Mouse (Mus musculus): ENCODE data around the gene Ccdc9b. TPM values are rescaled to one million over a fixed set of nuclear protein-coding genes. Genes with fewer than 3 reads are reported as not detected.
A peak's percentile ranks its signal among the peaks of the same experiment; 100 is the strongest.

Gene Ccdc9b
- polyA plus RNA-seq, 1 experiment = 3.1 TPM

DNA sequence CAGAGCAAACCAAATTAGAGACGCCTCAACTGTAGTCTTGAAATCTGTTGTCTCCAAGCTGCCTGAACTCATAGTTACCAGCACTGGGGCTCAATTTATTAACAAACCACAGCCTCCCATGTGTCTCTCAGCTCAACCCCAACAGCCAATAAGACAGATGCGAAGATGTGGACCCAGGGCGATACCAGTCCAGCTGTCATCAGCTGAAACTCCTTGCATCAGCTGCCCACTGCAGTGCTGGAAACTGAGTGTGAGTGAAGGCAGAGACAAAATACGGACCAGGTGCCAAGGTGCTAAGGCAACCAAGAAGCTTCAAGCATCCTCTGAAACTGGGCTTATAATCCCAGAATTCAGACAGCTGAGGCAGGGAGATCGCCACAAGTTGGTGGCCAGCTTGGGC lies 30.5 kb downstream of the Ccdc9b start:
- TF ChIP-seq CTCF (IDR thresholded peaks at IDR 0.05; ENCODE audit: extremely low read depth, insufficient read depth, insufficient read length, insufficient replicate concordance) (no peak), POLR2A (IDR thresholded peaks at IDR 0.05; ENCODE audit: low read depth, low read length) (no peak)
- no peak for DNase-seq (ENCODE audit: low read depth in 1 of 2, low spot score in 2 of 2)
- no peaks in the 10 kb centered on the region for H3K27me3 ChIP-seq (ENCODE audit: control insufficient read depth, insufficient read depth, low read length)
- no peak overlapping the region for H3K27ac ChIP-seq (ENCODE audit: insufficient read depth, low read length)
- peaks cover 16% of the 10 kb centered on the region for H3K4me1 ChIP-seq (ENCODE audit: control insufficient read depth, insufficient read depth, insufficient read length)
- H3K36me3 ChIP-seq (ENCODE audit: control insufficient read depth, insufficient read depth, low read length) = no peaks in the 10 kb centered on the region
- no peak overlapping the region for H3K4me3 ChIP-seq (ENCODE audit: extremely low read depth, insufficient read depth, insufficient read length)
- WGBS = 85% methylated on average over 5 of the region's 5 CpGs

GRCm38 (mm10) chr2:118730622-118730915 lies 31.9 kb downstream of the Ccdc9b start:
- WGBS = 17% methylated on average over 3 of the region's 3 CpGs
- TF ChIP-seq CTCF (IDR thresholded peaks at IDR 0.05; ENCODE audit: extremely low read depth, insufficient read depth, insufficient read length, insufficient replicate concordance) (peak; percentile 75), POLR2A (IDR thresholded peaks at IDR 0.05; ENCODE audit: low read depth, low read length) (no peak)
- DNase-seq (ENCODE audit: low read depth in 1 of 2, low spot score in 2 of 2) = peak in 1 of 2 experiments; percentile 67
- Histone ChIP-seq H3K4me1 (ENCODE audit: control insufficient read depth, insufficient read depth, insufficient read length) (peaks cover 16% of the 10 kb centered on the region), H3K4me3 (ENCODE audit: extremely low read depth, insufficient read depth, insufficient read length) (no peak overlapping the region), H3K27ac (ENCODE audit: insufficient read depth, low read length) (no peak overlapping the region), H3K36me3 (ENCODE audit: control insufficient read depth, insufficient read depth, low read length) (no peaks in the 10 kb centered on the region), H3K27me3 (ENCODE audit: control insufficient read depth, insufficient read depth, low read length) (no peaks in the 10 kb centered on the region)

DNA sequence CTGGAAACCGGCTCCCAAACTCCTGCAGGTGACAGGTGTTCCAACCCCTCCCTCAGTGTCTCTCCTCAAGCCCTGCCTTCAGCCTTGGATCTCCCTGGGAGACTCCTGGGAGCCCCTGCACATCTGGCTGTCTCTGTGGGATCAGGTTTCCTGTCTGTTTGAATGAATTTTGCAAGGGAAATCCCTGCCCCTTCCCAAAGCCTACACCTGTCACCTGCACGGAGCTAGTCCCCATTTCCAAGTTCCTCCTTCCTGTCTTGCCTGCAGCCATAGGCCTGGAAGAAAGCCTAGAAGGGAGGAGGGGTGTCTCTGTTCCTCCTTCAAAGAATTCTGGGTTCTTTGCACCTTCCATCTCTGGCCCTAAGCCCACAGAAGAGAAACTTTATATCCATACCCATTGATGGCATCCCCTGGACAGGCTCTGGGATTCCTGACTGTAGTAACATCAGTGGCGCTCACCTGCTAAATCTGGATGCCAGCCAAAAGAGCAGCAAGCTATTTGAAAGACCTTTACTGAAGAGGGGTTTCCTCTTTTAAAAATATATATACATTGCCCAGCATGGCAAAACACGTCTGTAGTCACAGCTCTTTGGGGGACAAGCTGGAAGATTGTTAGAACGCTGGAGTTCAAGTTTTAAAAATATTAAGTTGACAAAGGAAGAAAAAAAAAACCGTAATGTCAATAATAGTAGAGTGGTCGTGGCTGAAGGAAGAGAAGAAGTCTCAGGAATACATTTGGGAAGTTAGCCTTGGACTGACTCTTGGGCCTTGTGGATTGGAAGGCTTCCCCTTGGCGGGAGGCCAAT lies 32.4 kb downstream of the Ccdc9b start:
- H3K4me1 ChIP-seq (ENCODE audit: control insufficient read depth, insufficient read depth, insufficient read length) = peaks cover 16% of the 10 kb centered on the region
- no peaks in the 10 kb centered on the region for H3K27me3 ChIP-seq (ENCODE audit: control insufficient read depth, insufficient read depth, low read length)
- H3K36me3 ChIP-seq (ENCODE audit: control insufficient read depth, insufficient read depth, low read length) = no peaks in the 10 kb centered on the region
- WGBS = 31% methylated on average over 8 of the region's 8 CpGs
- no peak for TF ChIP-seq CTCF (IDR thresholded peaks at IDR 0.05; ENCODE audit: extremely low read depth, insufficient read depth, insufficient read length, insufficient replicate concordance)
- TF ChIP-seq POLR2A (IDR thresholded peaks at IDR 0.05; ENCODE audit: low read depth, low read length) = no peak
- no peak overlapping the region for H3K4me3 ChIP-seq (ENCODE audit: extremely low read depth, insufficient read depth, insufficient read length)
- no peak for DNase-seq (ENCODE audit: low read depth in 1 of 2, low spot score in 2 of 2)
- H3K27ac ChIP-seq (ENCODE audit: insufficient read depth, low read length) = no peak overlapping the region

- no peaks in the 10 kb centered on the region for H3K27me3 ChIP-seq (ENCODE audit: control insufficient read depth, insufficient read depth, low read length)
- peak overlapping the region; percentile 86 for H3K27ac ChIP-seq (ENCODE audit: insufficient read depth, low read length)
- no peaks in the 10 kb centered on the region for H3K36me3 ChIP-seq (ENCODE audit: control insufficient read depth, insufficient read depth, low read length)
- no peak for TF ChIP-seq CTCF (IDR thresholded peaks at IDR 0.05; ENCODE audit: extremely low read depth, insufficient read depth, insufficient read length, insufficient replicate concordance)
- TF ChIP-seq POLR2A (IDR thresholded peaks at IDR 0.05; ENCODE audit: low read depth, low read length) = no peak
- H3K4me3 ChIP-seq (ENCODE audit: extremely low read depth, insufficient read depth, insufficient read length) = no peak overlapping the region
- H3K4me1 ChIP-seq (ENCODE audit: control insufficient read depth, insufficient read depth, insufficient read length) = peaks cover 16% of the 10 kb centered on the region
- no peak for DNase-seq (ENCODE audit: low read depth in 1 of 2, low spot score in 2 of 2)
- WGBS = 34% methylated on average over 4 of the region's 4 CpGs
Observed at GRCm38 (mm10) chr2:118729194-118729593, 33.3 kb downstream of the Ccdc9b start.

DNA sequence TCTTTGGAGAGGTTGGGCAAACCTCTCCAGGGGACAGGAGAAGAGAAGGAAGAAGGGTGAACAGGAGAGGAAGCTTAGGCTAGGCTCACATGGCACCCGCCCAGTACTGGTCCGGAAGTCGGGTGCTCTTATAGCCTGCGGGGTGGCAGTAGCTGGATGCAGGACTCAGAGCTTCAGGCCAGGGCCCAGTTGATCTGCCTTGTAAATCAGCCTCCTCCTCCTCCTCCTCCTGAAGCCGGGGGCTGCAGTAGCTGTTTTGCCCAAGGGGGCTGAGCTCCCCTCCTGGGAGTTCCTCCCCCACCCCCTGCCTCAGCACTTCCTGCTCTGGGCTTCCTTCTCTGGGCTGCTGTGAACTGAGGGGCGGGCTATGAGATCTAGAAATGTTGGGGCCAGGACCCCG lies 34.1 kb downstream of the Ccdc9b start, which contains the start of gene Plcb2:
Gene Plcb2 (minus strand): TSS at position 102 of the 400 bp plus-strand sequence.
- Histone ChIP-seq H3K27ac (ENCODE audit: insufficient read depth, low read length) (peak within 1 kb of the TSS; percentile 86), H3K36me3 (ENCODE audit: control insufficient read depth, insufficient read depth, low read length) (peaks cover 5% of the 10 kb centered on the region), H3K27me3 (ENCODE audit: control insufficient read depth, insufficient read depth, low read length) (no peaks in the 10 kb centered on the region), H3K4me3 (ENCODE audit: extremely low read depth, insufficient read depth, insufficient read length) (peak within 1 kb of the TSS; percentile 65), H3K4me1 (ENCODE audit: control insufficient read depth, insufficient read depth, insufficient read length) (peaks cover 16% of the 10 kb centered on the region)
- 2% methylated on average over 7 of the region's 7 CpGs for WGBS
- peak; percentile 28 for TF ChIP-seq POLR2A (IDR thresholded peaks at IDR 0.05; ENCODE audit: low read depth, low read length)
- TF ChIP-seq CTCF (IDR thresholded peaks at IDR 0.05; ENCODE audit: extremely low read depth, insufficient read depth, insufficient read length, insufficient replicate concordance) = no peak
- peak in 1 of 2 experiments; percentile 72 for DNase-seq (ENCODE audit: low read depth in 1 of 2, low spot score in 2 of 2)

DNA sequence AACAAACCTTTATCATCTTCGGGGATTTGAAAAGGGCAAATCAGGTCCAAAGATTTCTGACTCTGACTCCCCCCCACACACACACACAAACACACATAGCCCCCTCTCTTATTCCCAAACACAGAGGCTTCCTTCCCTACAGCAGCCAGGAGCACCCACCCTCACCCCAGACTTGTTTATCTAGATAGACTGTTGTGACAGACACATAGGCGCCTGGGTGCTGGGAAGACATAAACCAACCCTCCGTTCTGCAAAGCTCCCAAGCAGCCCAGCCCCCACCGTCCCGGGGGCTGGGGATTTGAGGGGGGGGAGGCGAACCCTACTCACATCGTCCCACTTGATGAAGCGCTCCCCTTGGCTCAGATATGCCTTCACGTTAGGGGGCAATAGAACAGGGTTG lies 34.5 kb downstream of the Ccdc9b start:
- H3K27ac ChIP-seq (ENCODE audit: insufficient read depth, low read length) = peak overlapping the region; percentile 86
- no peak for TF ChIP-seq CTCF (IDR thresholded peaks at IDR 0.05; ENCODE audit: extremely low read depth, insufficient read depth, insufficient read length, insufficient replicate concordance)
- no peak for TF ChIP-seq POLR2A (IDR thresholded peaks at IDR 0.05; ENCODE audit: low read depth, low read length)

DNA sequence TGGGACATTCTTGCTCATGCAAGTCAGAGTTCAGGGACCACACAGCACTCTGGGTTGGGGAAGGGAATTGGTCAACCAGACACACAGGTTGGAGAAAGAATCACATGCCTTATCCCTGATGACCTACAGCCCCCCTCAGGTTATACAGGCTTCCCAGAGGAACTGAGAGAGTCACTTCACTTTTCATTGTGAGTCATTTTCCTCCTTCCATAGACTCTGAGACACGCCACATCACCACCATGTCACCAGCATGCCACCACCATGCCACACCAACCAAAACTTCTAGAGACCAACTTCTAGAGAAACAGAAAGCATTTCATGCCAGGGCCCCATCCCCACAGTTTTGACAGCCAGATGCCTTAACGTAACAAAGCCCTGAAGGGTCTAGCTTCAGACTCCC lies 35.6 kb downstream of the Ccdc9b start:
- Histone ChIP-seq H3K4me3 (ENCODE audit: extremely low read depth, insufficient read depth, insufficient read length) (peak overlapping the region; percentile 65; the same call in 1 of the 2 replicates), H3K27ac (ENCODE audit: insufficient read depth, low read length) (peak overlapping the region; percentile 86; the same call in 1 of the 2 replicates), H3K4me1 (ENCODE audit: control insufficient read depth, insufficient read depth, insufficient read length) (peaks cover 16% of the 10 kb centered on the region), H3K36me3 (ENCODE audit: control insufficient read depth, insufficient read depth, low read length) (peaks cover 14% of the 10 kb centered on the region), H3K27me3 (ENCODE audit: control insufficient read depth, insufficient read depth, low read length) (no peaks in the 10 kb centered on the region)
- 51% methylated on average over 2 of the region's 2 CpGs for WGBS
- no peak for DNase-seq (ENCODE audit: low read depth in 1 of 2, low spot score in 2 of 2)
- TF ChIP-seq CTCF (IDR thresholded peaks at IDR 0.05; ENCODE audit: extremely low read depth, insufficient read depth, insufficient read length, insufficient replicate concordance) (no peak), POLR2A (IDR thresholded peaks at IDR 0.05; ENCODE audit: low read depth, low read length) (no peak)

More for the DNA sequence above, 34.5 kb downstream of the Ccdc9b start:
- Histone ChIP-seq H3K4me3 (ENCODE audit: extremely low read depth, insufficient read depth, insufficient read length) (peak overlapping the region; percentile 65), H3K36me3 (ENCODE audit: control insufficient read depth, insufficient read depth, low read length) (peaks cover 9% of the 10 kb centered on the region), H3K27me3 (ENCODE audit: control insufficient read depth, insufficient read depth, low read length) (no peaks in the 10 kb centered on the region), H3K4me1 (ENCODE audit: control insufficient read depth, insufficient read depth, insufficient read length) (peaks cover 16% of the 10 kb centered on the region)
- no peak for DNase-seq (ENCODE audit: low read depth in 1 of 2, low spot score in 2 of 2)
- WGBS = 4% methylated on average over 9 of the region's 9 CpGs

Measured in spleen, adult 2 months (tissue).